Mouse (Mus musculus) ES-Bruce4 (cell line): ENCODE data around the gene Efcab11.

Experiments used
- CTCF ChIP-seq: IDR thresholded peaks from one replicate; pipeline ENCODE4 v1.8.1; 2011; ENCODE audit warnings: low read depth, low read length
- EP300 ChIP-seq: IDR thresholded peaks from 2 replicates; pipeline ENCODE4 v1.6.1; 2011; ENCODE audit warnings: low read depth, low read length; ENCODE audit not compliant: insufficient read depth

- TF ChIP-seq EP300 (no peak), CTCF (no peak)
These were observed 160.4 kb downstream of the Efcab11 start for GRCm38 (mm10) chr12:99723791-99724190.
